Mouse (Mus musculus) spleen, adult 2 months (tissue): ENCODE measurements around the gene Cflar. TPM values are rescaled to one million over a fixed set of nuclear protein-coding genes. Genes with fewer than 3 reads are reported as not detected.

Experiments
- DNase-seq, 2 experiments: peaks; one replicate each; pipeline versions ENCODE4 v3.0.0 to v3.0.0-alpha.2; 2012 to 2021; ENCODE audit warnings: low spot score in 2 of 2, low read depth in 1 of 2
- H3K27ac ChIP-seq: fragments of 200-500 bp; 2 replicates; pipeline ENCODE4 v1.5.1; 2012; ENCODE audit warnings: low read length, inconsistent platforms; ENCODE audit not compliant: insufficient read depth
- H3K27me3 ChIP-seq: fragments of 200-500 bp; 2 replicates; pipeline ENCODE4 v1.6.1; 2012; ENCODE audit warnings: mild to moderate bottlenecking, moderate library complexity, low read length, inconsistent platforms; ENCODE audit not compliant: control insufficient read depth, insufficient read depth
- H3K36me3 ChIP-seq: fragments of 200-500 bp; 2 replicates; pipeline ENCODE4 v1.6.1; 2012; ENCODE audit warnings: mild to moderate bottlenecking, low read length, inconsistent platforms; ENCODE audit not compliant: control insufficient read depth, insufficient read depth
- H3K4me1 ChIP-seq: fragments of 200-500 bp; 2 replicates; pipeline ENCODE4 v1.6.1; 2011; ENCODE audit warnings: inconsistent platforms; ENCODE audit not compliant: control insufficient read depth, insufficient read depth, insufficient read length
- H3K4me3 ChIP-seq: fragments of 200-500 bp; 2 replicates; pipeline ENCODE4 v1.5.1; 2011; ENCODE audit warnings: mild to moderate bottlenecking, inconsistent platforms; ENCODE audit not compliant: insufficient read depth, insufficient read length; ENCODE audit errors: extremely low read depth
- CTCF ChIP-seq: fragments of 200-500 bp; IDR thresholded peaks from 2 replicates; pipeline ENCODE4 v1.5.1; 2011; ENCODE audit warnings: mild to moderate bottlenecking, inconsistent platforms; ENCODE audit not compliant: insufficient read depth, insufficient read length, insufficient replicate concordance; ENCODE audit errors: extremely low read depth
- POLR2A ChIP-seq: fragments of 200-500 bp; IDR thresholded peaks from 2 replicates; pipeline ENCODE4 v1.6.1; 2011; ENCODE audit warnings: low read depth, low read length, inconsistent platforms
- WGBS: fragments of 180-500 bp; shearing (Covaris S2); methylation state at CpG from one replicate; pipeline ENCODE4 v1.1.7; 2018; 5-methylcytosine and 5-hydroxymethylcytosine counted together
- polyA plus RNA-seq: library from polyadenylated mRNA; depleted of rRNA; stranded (reverse); fragments of >200 nt; gene quantifications from 2 replicates; pipeline ENCODE4 v1.2.3, GENCODE M21; 2012

The Cflar gene
- polyA plus RNA-seq, 1 experiment = 33.2 TPM

- peaks cover 10% of the 10 kb centered on the region for H3K4me1 ChIP-seq
- H3K27ac ChIP-seq = no peak overlapping the region
- DNase-seq = no peak
- H3K27me3 ChIP-seq = no peaks in the 10 kb centered on the region
- no peak overlapping the region for H3K4me3 ChIP-seq
- TF ChIP-seq CTCF (no peak), POLR2A (no peak)
- H3K36me3 ChIP-seq = no peaks in the 10 kb centered on the region
These were observed 57.8 kb downstream of the Cflar start for GRCm38 (mm10) chr1:58769136-58769535.

- no peaks in the 10 kb centered on the region for H3K36me3 ChIP-seq
- peaks cover 14% of the 10 kb centered on the region for H3K4me1 ChIP-seq
- H3K27ac ChIP-seq = no peak overlapping the region
- no peak overlapping the region for H3K4me3 ChIP-seq
- no peaks in the 10 kb centered on the region for H3K27me3 ChIP-seq
- WGBS = 50% methylated on average over 9 of the region's 9 CpGs
- DNase-seq = no peak
- no peak for TF ChIP-seq POLR2A
- TF ChIP-seq CTCF = no peak
These were observed 58.4 kb downstream of the Cflar start for GRCm38 (mm10) chr1:58769701-58770100.

- Histone ChIP-seq H3K27ac (peak overlapping the region; percentile 81), H3K27me3 (no peaks in the 10 kb centered on the region), H3K4me1 (peaks cover 16% of the 10 kb centered on the region), H3K4me3 (no peak overlapping the region), H3K36me3 (no peaks in the 10 kb centered on the region)
- WGBS = 25% methylated on average over 7 of the region's 7 CpGs
- peak; percentile 43 to 53 for DNase-seq
- no peak for TF ChIP-seq POLR2A
- TF ChIP-seq CTCF = peak; percentile 39; the same call in 1 of the 2 replicates
These were observed 58.9 kb downstream of the Cflar start for GRCm38 (mm10) chr1:58770111-58770720.

- Histone ChIP-seq H3K36me3 (no peaks in the 10 kb centered on the region), H3K27me3 (no peaks in the 10 kb centered on the region), H3K4me1 (peaks cover 16% of the 10 kb centered on the region), H3K27ac (no peak overlapping the region), H3K4me3 (no peak overlapping the region)
- whole genome bisulfite sequencing = 98% methylated on average over 3 of the region's 3 CpGs
- TF ChIP-seq POLR2A (no peak), CTCF (no peak)
- no peak for DNase-seq
These were observed 60.8 kb downstream of the Cflar start for GRCm38 (mm10) chr1:58772084-58772483.

- TF ChIP-seq POLR2A = no peak
- no peak for TF ChIP-seq CTCF
- H3K27ac ChIP-seq = peak overlapping the region; percentile 63
These were observed 62.0 kb downstream of the Cflar start for GRCm38 (mm10) chr1:58773280-58773679.

GRCm38 (mm10) chr1:58773905-58774304 lies 62.6 kb downstream of the Cflar start:
- H3K27me3 ChIP-seq = no peaks in the 10 kb centered on the region
- H3K4me3 ChIP-seq = no peak overlapping the region
- peak overlapping the region; percentile 75; the same call in 1 of the 2 replicates for H3K27ac ChIP-seq
- TF ChIP-seq CTCF (no peak), POLR2A (no peak)
- DNase-seq = peak; percentile 29 to 30
- peaks cover 16% of the 10 kb centered on the region for H3K4me1 ChIP-seq
- H3K36me3 ChIP-seq = no peaks in the 10 kb centered on the region
- 8% methylated on average over 2 of the region's 2 CpGs for WGBS

More at GRCm38 (mm10) chr1:58773280-58773679, 62.0 kb downstream of the Cflar start:
- Histone ChIP-seq H3K4me1 (peaks cover 16% of the 10 kb centered on the region), H3K36me3 (no peaks in the 10 kb centered on the region), H3K27me3 (no peaks in the 10 kb centered on the region), H3K4me3 (no peak overlapping the region)
- DNase-seq = no peak

GRCm38 (mm10) chr1:58775361-58775760 lies 64.1 kb downstream of the Cflar start:
- no peaks in the 10 kb centered on the region for H3K36me3 ChIP-seq
- no peak overlapping the region for H3K27ac ChIP-seq
- TF ChIP-seq POLR2A = no peak
- TF ChIP-seq CTCF = no peak
- DNase-seq = no peak
- peaks cover 15% of the 10 kb centered on the region for H3K4me1 ChIP-seq
- WGBS = 81% methylated on average over 5 of the region's 5 CpGs
- no peaks in the 10 kb centered on the region for H3K27me3 ChIP-seq
- no peak overlapping the region for H3K4me3 ChIP-seq
